Mouse (Mus musculus) monocyte, adult 5-6 weeks (primary cell): Measurements from ENCODE around the gene Sel1l3. TPM values are rescaled to one million over a fixed set of nuclear protein-coding genes. Genes with fewer than 3 reads are reported as not detected.

Source experiments
- ATAC-seq: fragments of 153-309, 156-312 bp; replicated peaks from 2 replicates; pipeline ENCODE4 v1.8.0; 2017; ENCODE audit warnings: mild to moderate bottlenecking; ENCODE audit not compliant: low TSS enrichment, insufficient number of reproducible peaks, severe bottlenecking, poor library complexity, low FRiP score
- total RNA-seq: library from RNA; stranded (forward); fragments of 200-1000, 200-491, 200-594 nt; gene quantifications from 3 replicates; pipeline ENCODE4 v1.2.3, GENCODE M21; 2017

Sel1l3 gene
- total RNA-seq, 1 experiment from 2014 or later, result 0.38 TPM

- ATAC-seq, result no peak
Measured at GRCm38 (mm10) chr5:53187245-53187644, 26.5 kb downstream of the Sel1l3 start.

GRCm38 (mm10) chr5:53185803-53186202 lies 27.9 kb downstream of the Sel1l3 start:
- ATAC-seq, result no peak

GRCm38 (mm10) chr5:53179965-53180364 lies 33.8 kb downstream of the Sel1l3 start:
- no peak for ATAC-seq

- no peak for ATAC-seq
Measured at GRCm38 (mm10) chr5:53176703-53177102, 37.0 kb downstream of the Sel1l3 start.

GRCm38 (mm10) chr5:53176075-53176474 lies 37.7 kb downstream of the Sel1l3 start:
- no peak for ATAC-seq

- ATAC-seq, result no peak
Measured at GRCm38 (mm10) chr5:53175195-53175594, 38.5 kb downstream of the Sel1l3 start.

- ATAC-seq, result no peak
Measured at GRCm38 (mm10) chr5:53174461-53174860, 39.3 kb downstream of the Sel1l3 start.

- no peak for ATAC-seq
Measured at GRCm38 (mm10) chr5:53172908-53173307, 40.8 kb downstream of the Sel1l3 start.

GRCm38 (mm10) chr5:53172256-53172636 lies 41.5 kb downstream of the Sel1l3 start:
- ATAC-seq, result no peak

- ATAC-seq, result no peak
Measured at GRCm38 (mm10) chr5:53171611-53172255, 42.0 kb downstream of the Sel1l3 start.

GRCm38 (mm10) chr5:53167564-53167963 lies 46.2 kb downstream of the Sel1l3 start:
- ATAC-seq, result no peak

- ATAC-seq, result no peak
Measured at GRCm38 (mm10) chr5:53165672-53166071, 48.1 kb downstream of the Sel1l3 start.

GRCm38 (mm10) chr5:53162436-53162835 lies 51.3 kb downstream of the Sel1l3 start:
- no peak for ATAC-seq

- no peak for ATAC-seq
Measured at GRCm38 (mm10) chr5:53161506-53162186, 52.1 kb downstream of the Sel1l3 start.

- ATAC-seq, result no peak
Measured at GRCm38 (mm10) chr5:53160207-53160606, 53.5 kb downstream of the Sel1l3 start.

- ATAC-seq, result no peak
Measured at GRCm38 (mm10) chr5:53159631-53160030, 54.1 kb downstream of the Sel1l3 start.

- no peak for ATAC-seq
Measured at GRCm38 (mm10) chr5:53159166-53159565, 54.6 kb downstream of the Sel1l3 start.

- ATAC-seq, result no peak
Measured at GRCm38 (mm10) chr5:53155985-53156679, 57.6 kb downstream of the Sel1l3 start.

- no peak for ATAC-seq
Measured at GRCm38 (mm10) chr5:53154501-53154900, 59.2 kb downstream of the Sel1l3 start.

GRCm38 (mm10) chr5:53154078-53154477 lies 59.6 kb downstream of the Sel1l3 start:
- ATAC-seq, result no peak
